Mouse (Mus musculus): ENCODE data around the gene Pard3. TPM values are rescaled to one million over a fixed set of nuclear protein-coding genes. Genes with fewer than 3 reads are reported as not detected.

Pard3 gene
- polyA plus RNA-seq, 1 experiment from 2014 or later: 25.2 TPM

DNA sequence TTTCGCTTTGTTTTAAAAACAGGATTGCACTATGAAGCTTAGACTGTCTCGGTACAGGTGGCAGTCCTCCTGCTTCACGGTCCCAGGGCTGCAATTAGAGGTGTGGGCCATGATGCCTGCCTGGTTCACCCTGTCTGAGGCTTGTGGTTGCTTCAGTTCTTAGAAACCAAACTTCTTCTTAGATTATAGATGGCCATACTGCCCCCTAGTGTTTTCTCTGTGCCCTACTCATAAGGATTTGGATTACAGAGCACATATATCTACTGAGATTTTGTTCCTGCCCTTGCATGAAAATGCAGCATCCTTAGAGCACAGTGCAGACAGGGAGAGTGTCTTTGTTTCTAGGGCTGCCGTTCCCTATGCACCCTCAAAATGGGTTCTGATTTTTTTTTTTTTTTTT is 114.9 kb downstream of the Pard3 start:
- DNase-seq (ENCODE audit: low spot score): no peak
- H3K4me3 ChIP-seq: no peak overlapping the region
- 59% methylated on average over 4 of the region's 4 CpGs for whole genome bisulfite sequencing

DNA sequence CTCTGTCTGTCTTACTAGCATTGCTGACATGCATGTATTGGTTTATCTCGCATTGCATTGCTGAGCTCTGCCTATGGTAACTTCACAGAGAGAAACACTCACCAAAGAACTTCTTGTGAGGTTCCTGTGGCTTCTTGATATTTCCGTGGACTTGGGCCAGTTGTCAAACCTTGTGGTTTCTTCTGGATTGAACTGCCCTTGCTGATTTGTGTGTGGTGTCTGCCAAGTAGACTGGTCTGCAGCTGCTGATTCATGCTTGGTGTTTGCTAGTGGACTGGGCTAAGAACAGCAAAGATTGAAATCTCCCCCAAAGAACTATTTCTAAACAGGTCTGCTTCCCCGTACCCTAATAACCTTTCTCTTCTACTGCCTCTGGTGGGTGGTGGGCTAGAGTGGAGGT is 117.6 kb downstream of the Pard3 start:
- Histone ChIP-seq H3K9me3 (no peaks in the 10 kb centered on the region), H3K4me1 (peaks cover 42% of the 10 kb centered on the region), H3K27ac (no peak overlapping the region), H3K36me3 (no peaks in the 10 kb centered on the region), H3K4me3 (no peak overlapping the region), H3K27me3 (ENCODE audit: insufficient read depth, poor library complexity, severe bottlenecking) (no peaks in the 10 kb centered on the region)
- DNase-seq (ENCODE audit: low spot score): no peak
- WGBS: 82% methylated on average over 3 of the region's 3 CpGs

More for the DNA sequence above, 114.9 kb downstream of the Pard3 start:
- Histone ChIP-seq H3K36me3 (no peaks in the 10 kb centered on the region), H3K4me1 (peaks cover 27% of the 10 kb centered on the region), H3K9me3 (no peaks in the 10 kb centered on the region), H3K27me3 (ENCODE audit: insufficient read depth, poor library complexity, severe bottlenecking) (no peaks in the 10 kb centered on the region), H3K27ac (no peak overlapping the region)

DNA sequence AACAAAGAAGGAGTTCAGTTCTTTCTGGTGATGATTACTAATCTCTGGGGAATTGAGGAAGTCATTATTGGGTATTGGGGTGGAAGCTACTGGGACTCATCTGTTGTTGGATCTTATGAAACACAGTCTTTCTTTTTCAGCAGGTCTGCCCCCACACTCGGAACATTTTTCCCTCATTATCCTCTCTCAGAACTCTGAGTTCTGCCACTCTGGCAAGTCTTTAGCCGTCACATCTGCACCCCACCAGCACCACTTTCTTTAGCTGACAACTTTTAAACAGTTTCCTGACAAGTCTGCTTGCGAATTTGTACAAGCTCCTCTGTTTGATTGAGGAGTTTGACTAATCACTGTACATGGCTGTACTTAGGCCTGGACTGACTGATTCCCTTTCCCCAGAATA is 118.4 kb downstream of the Pard3 start:
- Histone ChIP-seq H3K9me3 (no peaks in the 10 kb centered on the region), H3K36me3 (no peaks in the 10 kb centered on the region), H3K27me3 (ENCODE audit: insufficient read depth, poor library complexity, severe bottlenecking) (no peaks in the 10 kb centered on the region), H3K4me3 (no peak overlapping the region), H3K4me1 (peaks cover 49% of the 10 kb centered on the region), H3K27ac (no peak overlapping the region)
- no peak for DNase-seq (ENCODE audit: low spot score)
- 63% methylated on average over 3 of the region's 3 CpGs for WGBS

DNA sequence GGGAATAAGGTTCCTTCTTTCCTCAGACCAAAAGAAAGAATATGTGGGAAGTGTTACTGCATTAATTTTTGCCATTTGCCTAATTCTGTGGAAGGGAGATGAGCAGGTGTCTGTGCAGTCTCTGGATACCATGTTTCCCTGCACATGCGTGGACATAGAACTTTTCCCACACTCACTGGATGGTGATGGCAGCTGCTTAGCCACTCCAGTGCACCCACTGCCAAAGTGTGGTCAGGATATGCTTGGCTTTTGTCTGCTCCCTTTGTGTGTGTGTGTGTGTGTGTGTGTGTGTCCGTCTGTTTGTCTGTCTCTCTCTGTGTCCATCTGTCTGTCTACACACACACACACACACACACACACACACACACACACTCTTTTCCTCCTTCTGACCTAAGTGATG is 119.8 kb downstream of the Pard3 start:
- Histone ChIP-seq H3K36me3 (no peaks in the 10 kb centered on the region), H3K4me1 (peaks cover 51% of the 10 kb centered on the region), H3K27me3 (ENCODE audit: insufficient read depth, poor library complexity, severe bottlenecking) (no peaks in the 10 kb centered on the region), H3K9me3 (no peaks in the 10 kb centered on the region), H3K4me3 (no peak overlapping the region), H3K27ac (0 out of 2 replicates have a peak overlapping the region, but pooled peaks have one; percentile 42)
- 78% methylated on average over 2 of the region's 2 CpGs for WGBS
- no peak for DNase-seq (ENCODE audit: low spot score)

DNA sequence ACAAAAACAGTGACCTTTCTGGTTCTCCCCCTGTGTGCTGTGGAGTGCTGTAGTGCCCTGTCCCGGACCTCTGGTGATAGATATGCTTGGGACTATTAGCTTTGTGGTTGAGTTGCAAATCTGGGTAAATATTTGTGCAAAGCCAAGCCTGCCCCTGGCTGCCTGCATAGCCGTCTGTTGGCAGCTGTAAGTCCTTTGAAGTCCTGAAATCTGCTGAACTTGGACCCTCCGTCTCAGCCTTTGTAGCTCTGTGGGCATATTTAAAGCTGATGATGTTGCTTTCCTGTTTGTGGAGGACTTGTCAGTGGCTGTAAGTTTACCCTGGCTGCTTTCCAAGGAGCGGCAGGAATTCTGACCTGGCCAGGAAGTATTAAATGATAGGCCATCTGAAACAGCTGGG is 120.3 kb downstream of the Pard3 start:
- DNase-seq (ENCODE audit: low spot score): no peak
- H3K9me3 ChIP-seq: no peaks in the 10 kb centered on the region
- peaks cover 50% of the 10 kb centered on the region for H3K4me1 ChIP-seq
- WGBS: 28% methylated on average over 4 of the region's 4 CpGs
- peak overlapping the region; percentile 16; the same call in 1 of the 2 replicates for H3K27ac ChIP-seq
- no peak overlapping the region for H3K4me3 ChIP-seq
- no peaks in the 10 kb centered on the region for H3K27me3 ChIP-seq (ENCODE audit: insufficient read depth, poor library complexity, severe bottlenecking)
- H3K36me3 ChIP-seq: no peaks in the 10 kb centered on the region

DNA sequence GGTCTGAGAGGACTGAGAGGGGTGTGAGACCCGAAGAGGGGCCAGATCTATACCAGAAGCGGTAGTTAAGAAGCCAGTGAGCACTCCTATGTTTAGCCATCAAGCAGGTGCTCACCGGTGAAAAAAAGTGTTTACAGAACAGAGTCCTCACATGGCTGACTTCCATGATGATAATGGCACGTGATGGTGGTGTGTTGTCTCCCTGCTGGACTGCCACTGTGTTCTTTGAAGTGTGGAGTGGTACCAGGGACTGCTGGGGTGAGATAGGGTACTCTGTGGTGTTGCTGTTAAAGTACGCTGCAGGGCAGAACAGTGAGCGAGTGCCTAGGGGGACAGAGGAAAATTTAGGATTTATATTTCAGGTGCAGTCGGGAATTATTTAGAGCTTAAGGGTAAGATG is 122.2 kb downstream of the Pard3 start:
- Histone ChIP-seq H3K4me3 (no peak overlapping the region), H3K4me1 (peaks cover 57% of the 10 kb centered on the region), H3K27ac (no peak overlapping the region), H3K36me3 (no peaks in the 10 kb centered on the region), H3K27me3 (ENCODE audit: insufficient read depth, poor library complexity, severe bottlenecking) (no peaks in the 10 kb centered on the region), H3K9me3 (no peaks in the 10 kb centered on the region)
- 62% methylated on average over 7 of the region's 7 CpGs for WGBS
- no peak for DNase-seq (ENCODE audit: low spot score)

DNA sequence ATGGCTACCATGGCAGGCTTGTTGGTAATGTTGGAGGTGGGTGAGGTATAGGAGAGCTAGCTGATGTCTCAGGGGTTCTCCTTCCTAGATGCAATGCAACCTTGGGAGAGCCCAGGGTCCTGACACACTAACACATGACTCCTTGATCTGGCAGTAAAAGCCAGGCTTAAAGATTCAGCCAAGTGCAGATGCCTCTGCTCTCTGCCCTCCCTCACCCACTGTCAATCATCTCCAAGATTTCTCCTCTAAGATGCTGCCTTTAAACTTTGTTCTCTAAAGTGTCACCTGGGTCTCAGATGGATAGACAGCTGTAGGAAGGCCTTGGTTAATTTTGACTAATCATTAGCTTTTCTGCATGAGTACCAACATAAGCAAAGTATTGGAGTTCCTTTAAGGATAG is 125.0 kb downstream of the Pard3 start:
- Histone ChIP-seq H3K4me3 (no peak overlapping the region), H3K27ac (no peak overlapping the region), H3K36me3 (no peaks in the 10 kb centered on the region), H3K4me1 (peaks cover 58% of the 10 kb centered on the region), H3K27me3 (ENCODE audit: insufficient read depth, poor library complexity, severe bottlenecking) (no peaks in the 10 kb centered on the region), H3K9me3 (no peaks in the 10 kb centered on the region)
- DNase-seq (ENCODE audit: low spot score): no peak

DNA sequence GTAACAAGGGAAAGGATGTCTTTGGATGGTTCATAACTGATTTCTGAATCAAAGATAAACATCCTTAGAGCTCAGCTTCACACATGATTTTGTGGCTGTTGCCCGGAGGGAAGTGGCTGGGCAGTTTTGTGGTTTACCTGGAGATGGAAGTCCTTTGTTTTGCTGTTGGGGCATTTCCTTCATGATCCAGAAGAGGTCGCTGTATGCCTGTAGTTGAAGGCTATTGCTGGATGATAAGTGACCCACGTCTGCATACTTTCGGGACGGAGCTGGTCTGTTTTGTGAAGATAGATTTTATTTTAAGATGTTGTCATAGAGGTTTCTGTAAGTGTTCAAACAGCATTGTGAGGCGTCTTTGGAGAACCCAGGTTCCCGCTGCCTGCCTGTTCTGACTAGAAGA is 126.7 kb downstream of the Pard3 start:
- Histone ChIP-seq H3K27ac (no peak overlapping the region), H3K4me1 (peaks cover 51% of the 10 kb centered on the region), H3K4me3 (no peak overlapping the region), H3K36me3 (no peaks in the 10 kb centered on the region), H3K27me3 (ENCODE audit: insufficient read depth, poor library complexity, severe bottlenecking) (no peaks in the 10 kb centered on the region), H3K9me3 (no peaks in the 10 kb centered on the region)
- 51% methylated on average over 7 of the region's 7 CpGs for WGBS
- no peak for DNase-seq (ENCODE audit: low spot score)

DNA sequence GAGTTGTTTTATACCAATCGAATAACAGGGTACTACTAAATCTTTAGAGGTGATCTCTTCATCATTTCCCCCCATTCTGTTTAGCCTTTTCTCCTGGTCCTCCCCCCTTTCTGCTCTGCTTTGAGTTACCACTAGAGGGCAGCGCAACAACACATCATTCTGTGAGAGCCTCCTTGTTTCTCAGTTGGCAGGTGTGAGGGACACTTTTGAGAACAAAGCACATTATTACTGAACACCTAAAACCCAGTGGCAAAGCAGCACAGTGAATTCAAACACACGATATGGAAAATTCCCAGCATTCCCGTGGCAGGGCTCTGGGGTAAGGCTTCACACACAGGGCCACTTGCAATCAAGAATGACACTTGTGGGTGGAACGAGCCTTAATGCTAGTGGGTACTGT is 127.7 kb downstream of the Pard3 start:
- 50% methylated on average over 5 of the region's 5 CpGs for WGBS
- H3K36me3 ChIP-seq: no peaks in the 10 kb centered on the region
- no peak for DNase-seq (ENCODE audit: low spot score)
- H3K27me3 ChIP-seq (ENCODE audit: insufficient read depth, poor library complexity, severe bottlenecking): no peaks in the 10 kb centered on the region
- no peaks in the 10 kb centered on the region for H3K9me3 ChIP-seq
- no peak overlapping the region for H3K4me3 ChIP-seq
- H3K4me1 ChIP-seq: peaks cover 53% of the 10 kb centered on the region
- H3K27ac ChIP-seq: no peak overlapping the region

DNA sequence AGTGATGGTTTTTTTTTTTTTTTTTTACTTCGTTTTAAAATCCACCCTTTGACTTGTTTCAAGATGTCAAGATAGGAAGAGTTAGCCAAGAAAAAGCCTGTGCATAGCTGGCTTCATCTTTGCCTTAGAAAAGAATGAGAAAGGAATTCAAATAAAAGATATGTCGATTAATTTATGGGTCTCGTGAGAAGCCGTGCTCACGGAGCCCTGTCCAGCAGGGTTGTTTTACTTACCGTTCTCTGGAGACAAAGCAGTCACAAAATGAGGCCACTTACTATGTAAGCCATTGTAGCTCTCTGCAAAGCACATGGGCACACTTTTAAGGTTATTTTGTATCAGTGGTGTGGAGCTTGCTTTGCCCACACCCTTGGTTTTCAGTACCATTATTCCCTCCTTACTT is 128.1 kb downstream of the Pard3 start:
- Histone ChIP-seq H3K36me3 (no peaks in the 10 kb centered on the region), H3K27ac (no peak overlapping the region), H3K4me1 (peaks cover 54% of the 10 kb centered on the region), H3K27me3 (ENCODE audit: insufficient read depth, poor library complexity, severe bottlenecking) (no peaks in the 10 kb centered on the region), H3K4me3 (no peak overlapping the region), H3K9me3 (no peaks in the 10 kb centered on the region)
- 81% methylated on average over 6 of the region's 6 CpGs for WGBS
- DNase-seq (ENCODE audit: low spot score): no peak

DNA sequence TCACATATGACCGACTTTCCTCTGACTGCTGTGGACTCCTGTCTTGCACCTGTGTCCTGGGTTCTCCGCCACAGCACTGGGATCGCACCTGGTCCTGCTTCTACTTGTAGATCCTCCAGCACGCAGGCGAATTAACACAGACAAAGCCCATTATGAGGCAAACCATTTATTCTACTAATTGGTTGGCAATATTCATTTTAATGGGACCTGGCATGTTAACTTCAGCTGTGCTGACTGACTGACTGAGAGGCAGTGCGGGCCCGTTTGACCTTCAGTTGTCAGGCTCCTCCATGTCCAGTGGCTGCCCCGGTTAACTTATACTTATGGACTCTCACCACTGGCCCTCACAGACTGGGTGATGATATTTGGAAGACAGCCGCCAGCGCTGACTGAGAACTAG is 128.6 kb downstream of the Pard3 start:
- peak overlapping the region; percentile 64; the same call in 1 of the 2 replicates for H3K27ac ChIP-seq
- no peak overlapping the region for H3K4me3 ChIP-seq
- H3K27me3 ChIP-seq (ENCODE audit: insufficient read depth, poor library complexity, severe bottlenecking): no peaks in the 10 kb centered on the region
- no peak for DNase-seq (ENCODE audit: low spot score)
- 69% methylated on average over 10 of the region's 10 CpGs for WGBS
- H3K9me3 ChIP-seq: no peaks in the 10 kb centered on the region
- no peaks in the 10 kb centered on the region for H3K36me3 ChIP-seq
- peaks cover 55% of the 10 kb centered on the region for H3K4me1 ChIP-seq

DNA sequence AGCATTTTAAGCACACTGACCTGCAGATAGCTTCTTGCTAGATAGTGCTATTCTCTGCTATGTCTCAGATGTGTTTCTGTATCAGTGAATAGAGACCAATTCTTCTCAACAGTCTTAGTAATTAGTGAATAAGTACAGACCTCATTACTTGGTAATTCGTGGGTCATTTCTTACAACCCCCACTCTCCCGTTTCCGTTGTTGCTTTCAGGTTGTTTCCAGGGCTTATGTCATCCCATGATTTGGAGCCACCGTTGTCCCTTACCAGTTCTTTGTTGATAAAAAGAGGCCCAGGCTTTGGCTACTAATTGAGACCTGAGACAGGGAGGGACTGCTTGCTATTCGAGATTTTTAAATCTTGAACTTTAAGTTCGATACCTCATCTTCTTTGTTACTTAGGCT is 129.7 kb downstream of the Pard3 start:
- no peak for DNase-seq (ENCODE audit: low spot score)
- Histone ChIP-seq H3K4me3 (no peak overlapping the region), H3K9me3 (no peaks in the 10 kb centered on the region), H3K4me1 (peaks cover 62% of the 10 kb centered on the region), H3K36me3 (no peaks in the 10 kb centered on the region), H3K27me3 (ENCODE audit: insufficient read depth, poor library complexity, severe bottlenecking) (no peaks in the 10 kb centered on the region), H3K27ac (no peak overlapping the region)
- 60% methylated on average over 6 of the region's 6 CpGs for WGBS

DNA sequence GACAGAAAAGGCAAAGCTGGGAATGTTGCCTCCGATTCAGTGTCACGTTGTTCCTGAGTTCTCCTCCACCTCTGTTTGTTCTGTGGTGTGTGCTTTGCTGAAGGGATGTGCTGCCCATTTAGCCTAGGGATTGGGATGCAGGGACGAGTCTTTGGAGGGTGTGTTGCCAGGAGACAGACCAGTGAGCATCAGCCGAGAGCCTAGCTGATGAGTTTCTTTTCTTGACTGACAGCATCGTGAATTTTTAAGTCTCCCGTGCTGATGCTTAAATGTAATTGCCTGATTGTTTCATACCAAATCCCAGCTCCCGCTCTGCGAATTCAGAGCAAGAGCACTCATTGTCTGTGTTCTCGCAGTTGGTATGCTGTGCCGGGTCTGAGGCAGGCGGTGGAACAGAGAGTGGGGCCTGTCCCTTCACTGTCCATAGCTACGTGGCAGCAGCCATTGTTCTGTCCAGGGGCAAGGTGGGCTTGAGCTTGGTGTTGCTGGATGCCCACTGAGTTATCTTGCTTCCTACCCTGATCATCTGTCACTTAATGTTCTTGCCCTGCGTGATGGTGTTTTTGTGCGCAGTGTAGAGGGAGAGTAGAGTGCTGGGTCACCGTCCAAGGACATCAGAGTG is 131.2 kb downstream of the Pard3 start:
- H3K27ac ChIP-seq: no peak overlapping the region
- H3K4me3 ChIP-seq: no peak overlapping the region
- H3K9me3 ChIP-seq: no peaks in the 10 kb centered on the region
- no peaks in the 10 kb centered on the region for H3K36me3 ChIP-seq
- H3K27me3 ChIP-seq (ENCODE audit: insufficient read depth, poor library complexity, severe bottlenecking): no peaks in the 10 kb centered on the region
- WGBS: 85% methylated on average over 15 of the region's 15 CpGs
- peaks cover 56% of the 10 kb centered on the region for H3K4me1 ChIP-seq
- no peak for DNase-seq (ENCODE audit: low spot score)
